Mouse (Mus musculus): Measurements from ENCODE around the gene Gm128.

Gene Gm128

DNA sequence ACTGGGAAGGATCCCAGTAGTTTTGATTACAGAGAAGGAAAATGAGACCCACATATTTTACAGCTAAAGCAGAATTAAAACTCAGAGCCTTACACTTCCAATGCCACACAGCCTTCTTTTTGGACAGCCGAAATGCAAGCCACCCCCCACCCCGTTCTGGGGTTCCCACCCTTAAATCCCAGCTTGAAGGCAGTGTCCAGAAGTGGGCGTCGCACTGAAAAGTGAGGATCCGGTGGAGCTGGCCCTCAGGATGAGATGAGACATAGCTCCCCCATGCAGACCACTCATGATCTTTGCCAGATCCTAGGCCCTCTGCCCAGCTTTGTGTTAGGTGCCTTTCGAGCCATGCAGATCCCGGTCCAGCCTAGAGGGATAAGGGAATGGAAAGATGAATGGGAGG is at the start of gene Gm128:
Gm128 (minus strand) TSS at position 101 of the 400 bp plus-strand sequence.
- WGBS, result 66% methylated on average over 7 of the region's 7 CpGs

DNA sequence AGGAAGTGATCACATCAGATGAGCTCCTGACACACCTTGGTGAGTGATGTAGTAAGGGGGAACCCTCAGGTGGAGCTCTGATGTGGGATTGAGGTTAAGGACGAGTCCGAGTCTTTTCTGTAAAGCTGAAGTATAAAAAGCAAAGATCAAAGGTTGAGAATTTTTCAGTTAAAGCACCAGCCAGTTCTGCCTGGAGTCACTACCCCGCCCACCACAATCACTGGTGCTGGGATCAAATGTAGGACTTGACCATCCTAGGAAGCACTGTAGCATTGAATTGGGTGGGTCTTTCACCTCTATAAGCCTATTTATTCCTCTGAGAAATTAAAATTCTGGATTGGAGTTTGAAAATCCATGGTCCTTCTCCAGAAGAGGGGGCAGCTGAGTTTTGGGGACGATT is 49.6 kb upstream of the Gm128 start:
- WGBS, result 78% methylated on average over 4 of the region's 4 CpGs

DNA sequence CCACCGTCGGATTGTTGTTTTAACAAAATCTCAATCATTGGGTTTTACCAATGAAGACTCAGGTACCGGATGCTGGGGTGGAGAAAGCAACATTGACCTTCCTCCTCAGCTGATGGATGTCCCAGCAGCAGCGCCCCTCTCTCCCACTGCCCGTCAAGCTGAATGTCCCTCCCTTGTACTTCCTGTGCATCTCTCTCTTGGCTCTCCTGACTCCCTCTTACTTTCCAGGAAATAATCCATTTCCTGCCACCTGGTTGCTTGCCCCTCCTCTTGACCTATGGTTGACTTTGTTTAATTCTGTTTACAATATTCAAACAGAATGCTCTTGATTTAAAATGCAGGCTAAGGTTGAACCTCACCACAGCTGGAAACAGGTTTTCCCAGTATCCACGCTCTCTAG is 48.8 kb upstream of the Gm128 start:
- 75% methylated on average over 6 of the region's 6 CpGs for WGBS

DNA sequence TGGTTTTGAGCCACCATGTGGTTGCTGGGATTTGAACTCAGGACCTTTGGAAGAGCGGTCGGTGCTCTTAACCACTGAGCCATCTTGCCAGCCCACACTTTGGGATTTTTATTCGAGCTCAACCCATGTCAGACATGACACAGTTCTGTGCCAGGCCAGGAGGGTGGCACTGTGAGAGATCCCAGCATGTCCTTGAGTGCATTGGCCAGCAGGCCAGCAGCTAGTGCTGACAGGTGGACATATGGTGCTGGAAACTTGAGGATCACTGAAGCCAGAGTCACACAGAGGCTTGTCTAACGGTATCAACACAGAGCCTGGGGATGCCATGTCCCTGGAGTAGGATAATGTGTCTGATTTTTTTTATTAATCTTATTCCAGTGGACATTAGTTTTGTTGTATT is 48.0 kb upstream of the Gm128 start:
- WGBS, result 90% methylated on average over 4 of the region's 4 CpGs

- WGBS, result 92% methylated on average over 3 of the region's 3 CpGs
Measured at GRCm38 (mm10) chr3:95287541-95287940, 46.1 kb upstream of the Gm128 start.

DNA sequence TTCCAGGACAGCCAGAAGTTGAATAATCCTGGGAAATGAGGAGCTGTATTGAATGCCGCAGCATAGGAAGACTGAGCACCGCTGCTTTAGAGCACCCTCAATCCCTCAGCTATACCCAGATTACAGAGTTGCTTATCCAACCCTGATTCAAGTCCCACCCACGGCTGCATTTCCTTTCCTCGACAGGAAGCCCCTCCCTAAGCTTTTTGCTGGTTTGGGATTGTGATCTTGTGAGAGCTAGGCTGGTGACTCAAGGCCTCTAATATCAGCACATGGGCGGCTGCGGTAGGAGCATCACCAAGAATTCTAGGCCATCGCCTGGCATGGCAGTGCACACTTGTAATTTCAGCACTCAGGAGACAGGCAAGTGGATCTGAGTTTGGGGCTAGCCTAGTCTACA is 45.1 kb upstream of the Gm128 start:
- WGBS, result 78% methylated on average over 7 of the region's 7 CpGs

DNA sequence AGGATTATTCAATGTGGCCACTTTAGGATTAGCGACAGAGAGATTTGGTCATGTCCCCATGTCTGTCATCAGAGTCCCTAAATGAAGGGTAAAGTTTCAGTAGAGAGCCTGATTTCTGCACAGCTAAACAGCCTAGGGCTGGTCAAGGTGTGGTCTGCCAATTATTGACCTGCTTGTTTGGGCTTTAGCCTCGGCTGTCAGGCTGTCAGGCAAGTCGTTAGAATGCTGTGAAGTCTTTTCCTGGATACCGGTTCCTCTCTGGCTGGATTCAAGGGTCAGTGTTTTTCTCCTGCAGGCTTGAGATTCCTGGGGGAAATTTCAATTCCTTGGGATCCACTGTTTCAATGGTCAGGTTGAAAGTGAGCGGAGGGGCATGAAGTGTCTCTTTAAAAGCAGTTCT is 44.6 kb upstream of the Gm128 start:
- 76% methylated on average over 5 of the region's 5 CpGs for WGBS

DNA sequence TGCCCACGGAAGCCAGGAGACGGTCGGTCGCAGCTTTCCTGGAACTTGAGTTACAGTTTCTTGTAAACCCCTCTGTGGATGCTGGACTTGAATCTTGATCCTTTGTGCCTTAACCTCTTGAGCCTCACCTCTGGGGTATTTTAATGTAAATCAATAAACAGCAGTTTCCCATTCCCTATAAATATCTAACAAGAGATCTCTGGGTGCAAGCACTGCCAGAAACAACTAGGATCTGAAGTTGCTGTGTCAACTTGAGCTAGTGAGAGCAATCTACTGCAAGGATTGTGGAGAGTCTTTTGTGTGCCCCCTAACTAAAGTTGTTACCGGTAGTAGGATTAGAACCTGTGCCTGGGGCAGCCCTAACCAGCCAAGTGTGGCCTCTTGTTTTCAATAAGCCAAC is 44.0 kb upstream of the Gm128 start:
- 87% methylated on average over 5 of the region's 5 CpGs for WGBS

DNA sequence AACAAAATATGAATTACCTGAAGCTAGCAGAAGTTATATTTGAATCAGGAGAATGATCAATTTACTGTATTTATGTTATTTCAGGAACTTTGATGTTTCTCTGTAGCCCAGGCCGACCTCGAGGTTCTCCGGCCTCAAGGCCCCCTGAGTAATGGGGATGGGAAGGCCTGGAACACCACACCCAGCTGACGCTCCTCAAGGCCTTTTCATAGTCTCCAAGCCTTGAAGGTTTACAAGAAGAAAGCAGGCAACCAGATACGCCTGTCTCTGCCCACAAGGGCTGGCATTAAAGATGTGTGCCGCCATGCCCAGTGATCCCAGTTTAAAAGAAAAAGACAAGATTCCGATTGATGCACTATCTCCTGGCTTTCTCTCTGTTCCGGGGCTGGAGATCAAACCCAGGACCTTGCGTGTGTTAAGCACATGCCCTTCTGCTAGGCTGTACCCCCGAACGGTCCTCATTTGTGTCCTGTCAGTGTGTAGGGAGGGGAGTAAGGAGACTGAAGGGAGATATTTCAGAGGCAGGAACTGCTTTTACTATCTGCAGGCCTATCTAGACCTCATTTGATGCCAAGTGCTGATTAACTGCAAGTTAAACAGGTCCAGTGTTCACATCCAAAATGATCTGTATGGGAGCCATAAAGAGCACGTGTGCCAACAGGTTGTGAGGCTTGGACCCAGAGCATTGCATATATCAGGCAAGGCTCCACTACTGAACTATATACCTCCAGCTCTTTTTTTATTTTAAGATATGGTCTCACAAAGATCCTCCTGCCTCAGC is 43.3 kb upstream of the Gm128 start:
- WGBS, result 82% methylated on average over 12 of the region's 12 CpGs

DNA sequence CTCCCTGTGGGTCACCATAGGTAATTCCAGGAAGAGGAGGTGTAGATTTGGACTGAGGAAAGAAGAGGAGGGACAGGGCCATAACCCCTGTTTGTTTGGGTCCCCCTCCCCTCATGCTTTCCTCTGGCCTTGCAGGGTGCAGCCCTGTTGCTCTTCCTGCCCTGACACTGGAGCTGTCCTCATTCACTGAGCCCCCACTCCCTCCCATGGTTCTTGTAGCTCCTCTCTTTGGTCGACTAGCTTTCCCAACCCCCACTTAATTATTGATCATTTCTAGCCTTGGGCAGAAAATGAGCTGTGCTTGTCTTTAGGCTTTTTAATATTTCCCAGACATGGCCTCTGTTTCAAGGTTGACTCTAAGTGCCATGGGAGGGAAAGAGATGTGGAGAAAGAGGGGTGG is 42.7 kb upstream of the Gm128 start:
- WGBS, result 21% methylated on average over 1 of the region's 1 CpGs

DNA sequence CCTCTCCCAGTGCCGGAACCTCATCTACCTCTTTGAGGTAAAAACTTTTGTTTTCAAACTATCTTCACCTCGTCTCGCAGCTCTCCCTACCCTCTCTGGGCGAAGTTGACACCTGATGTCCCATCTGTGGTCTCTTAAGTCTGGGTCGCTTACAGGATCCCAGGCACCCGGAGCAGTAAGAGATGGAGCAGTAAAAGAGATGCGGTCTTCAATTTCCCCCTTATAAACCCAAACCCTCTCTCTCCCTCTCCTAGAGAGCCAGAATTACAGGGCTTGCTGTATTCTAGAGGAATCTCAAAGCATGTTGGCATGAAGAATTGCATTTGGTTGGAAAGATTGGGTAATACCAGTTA is 42.2 kb upstream of the Gm128 start:
- WGBS, result 2% methylated on average over 7 of the region's 7 CpGs

- WGBS, result under 1% methylated on average over 51 of the region's 51 CpGs
Measured at GRCm38 (mm10) chr3:95282865-95283588, 41.6 kb upstream of the Gm128 start.

DNA sequence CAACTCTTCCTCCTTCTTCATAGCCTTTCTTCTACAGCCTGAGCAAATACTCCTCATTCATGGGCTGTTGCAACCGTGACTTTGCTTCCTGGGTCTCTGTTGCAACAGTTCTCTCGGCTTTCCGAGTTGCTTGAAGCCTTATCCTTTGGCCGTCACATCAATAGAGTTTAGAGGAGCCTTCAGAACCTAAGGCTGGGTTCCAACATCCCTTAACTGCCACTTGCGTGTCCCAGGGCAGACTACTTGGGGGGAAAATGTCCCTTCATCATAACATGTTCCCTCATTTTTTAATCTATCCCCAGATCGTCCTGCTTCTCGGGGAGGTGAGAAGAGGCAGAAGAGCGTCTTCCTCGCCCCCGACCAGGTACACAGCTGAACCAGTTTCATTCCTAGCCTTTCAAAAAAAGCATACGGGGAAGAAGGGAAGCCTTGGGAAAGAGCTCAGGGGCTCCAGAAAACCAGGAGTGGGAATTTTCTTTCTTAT is 41.0 kb upstream of the Gm128 start:
- WGBS, result under 1% methylated on average over 11 of the region's 11 CpGs

- under 1% methylated on average over 53 of the region's 53 CpGs for WGBS
Measured at GRCm38 (mm10) chr3:95281216-95282126, 40.1 kb upstream of the Gm128 start, which contains the start of the genes Mindy1 and Prune1. TSS of gene Mindy1 (plus strand) at chr3:95281345. TSS of gene Prune1 (minus strand) at chr3:95282076.

DNA sequence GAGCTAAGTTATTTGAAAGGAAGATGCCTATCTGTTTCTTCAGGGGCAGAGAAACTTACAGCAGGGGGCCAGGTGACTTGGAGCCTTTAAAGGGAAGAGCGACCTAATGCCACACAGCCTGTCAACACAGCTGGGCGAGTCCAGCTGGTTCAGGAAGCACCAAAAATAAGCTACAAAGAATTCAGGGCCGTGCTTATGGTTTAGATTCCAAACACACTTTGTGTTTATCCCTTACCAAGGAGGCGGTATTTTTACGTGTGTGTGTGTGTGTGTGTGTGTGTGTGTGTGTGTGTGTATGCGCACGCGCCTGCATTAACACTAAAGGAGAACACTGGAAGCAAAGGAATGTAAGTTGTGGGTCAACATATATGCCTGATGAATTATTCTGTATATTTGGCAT is 39.3 kb upstream of the Gm128 start:
- WGBS, result 14% methylated on average over 8 of the region's 8 CpGs

GRCm38 (mm10) chr3:95277149-95277551 is 35.8 kb upstream of the Gm128 start:
- WGBS, result 26% methylated on average over 1 of the region's 1 CpGs

DNA sequence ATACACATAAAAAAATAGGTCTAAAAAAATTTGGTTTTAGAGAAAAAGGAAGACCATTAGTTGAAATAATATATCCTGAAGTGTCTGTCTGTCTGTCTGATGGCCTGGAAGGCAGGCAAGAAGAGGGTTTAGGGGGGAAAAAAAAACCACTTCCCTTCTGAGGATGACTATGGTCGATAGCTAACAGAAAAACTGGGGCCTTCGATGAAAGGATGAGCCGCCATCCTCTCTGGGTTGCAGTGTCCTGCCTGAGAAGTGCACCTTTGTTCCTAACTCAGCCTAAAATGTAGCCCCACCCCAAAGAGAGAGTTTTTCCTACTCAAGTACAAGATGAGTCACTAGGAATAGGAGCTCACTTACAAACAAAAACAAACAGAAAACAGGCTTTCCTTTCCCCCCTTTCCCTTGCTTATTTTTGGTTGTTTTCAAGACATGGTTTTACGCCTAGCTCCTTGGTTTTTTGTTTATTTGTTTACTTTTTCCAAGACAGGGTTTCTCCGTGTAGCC is 35.1 kb upstream of the Gm128 start:
- WGBS, result 72% methylated on average over 5 of the region's 5 CpGs

DNA sequence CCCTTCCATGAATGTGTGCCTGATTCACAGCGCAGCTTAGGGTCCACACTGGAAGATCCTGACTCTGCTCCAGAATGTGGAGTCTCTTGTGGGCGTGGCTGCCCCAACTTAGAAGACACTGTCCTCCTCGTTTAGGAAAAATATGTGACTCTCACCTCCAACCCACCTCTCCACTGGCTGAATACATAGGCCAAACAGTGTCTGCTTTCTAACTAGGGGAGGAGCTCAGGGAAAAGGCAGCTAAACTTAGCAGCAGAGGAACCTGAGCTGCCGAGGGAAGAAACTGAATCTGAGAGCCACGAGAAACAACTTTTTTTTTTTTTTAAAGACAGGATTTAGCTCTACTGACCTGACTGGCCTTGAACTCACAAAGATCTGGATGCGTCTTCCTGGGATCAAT is 33.8 kb upstream of the Gm128 start:
- WGBS, result 60% methylated on average over 6 of the region's 6 CpGs

DNA sequence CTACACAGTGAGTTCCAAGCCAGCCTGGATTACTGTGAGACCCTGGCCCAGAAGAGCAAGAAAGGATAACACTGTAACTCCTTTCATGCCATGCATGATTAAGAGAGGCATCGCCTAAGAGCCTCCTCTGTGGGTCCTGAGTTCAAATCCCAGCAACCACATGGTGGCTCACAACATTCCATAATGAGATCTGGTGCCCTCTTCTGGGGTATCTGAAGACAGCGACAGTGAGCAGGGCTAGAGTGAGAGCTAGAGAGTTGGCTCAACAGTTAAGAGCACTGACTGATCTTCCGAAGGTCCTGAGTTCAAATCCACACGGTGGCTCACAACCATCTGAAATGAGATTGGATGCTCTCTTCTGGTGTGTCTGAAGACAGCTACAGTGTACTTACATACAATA is 33.1 kb upstream of the Gm128 start:
- 97% methylated on average over 4 of the region's 4 CpGs for WGBS

DNA sequence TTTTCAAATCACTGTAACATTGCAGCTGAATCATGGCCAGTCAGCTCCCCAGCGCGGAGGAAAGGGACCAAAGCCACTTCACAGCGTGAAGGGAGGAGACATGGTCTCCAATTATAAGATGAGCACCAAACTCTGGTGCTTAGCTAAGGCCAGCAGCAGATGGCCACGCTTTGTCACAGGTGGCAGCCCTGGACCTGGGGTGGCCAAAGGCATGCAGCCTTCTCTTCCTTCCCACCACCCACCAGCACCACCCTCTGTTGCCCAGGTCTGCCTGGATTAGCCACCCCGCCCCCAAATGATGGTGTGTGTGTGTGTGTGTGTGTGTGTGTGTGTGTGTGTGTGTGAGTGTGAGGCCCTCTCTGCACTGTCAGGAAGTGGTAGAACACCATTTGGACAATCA is 32.1 kb upstream of the Gm128 start:
- 86% methylated on average over 5 of the region's 5 CpGs for WGBS

DNA sequence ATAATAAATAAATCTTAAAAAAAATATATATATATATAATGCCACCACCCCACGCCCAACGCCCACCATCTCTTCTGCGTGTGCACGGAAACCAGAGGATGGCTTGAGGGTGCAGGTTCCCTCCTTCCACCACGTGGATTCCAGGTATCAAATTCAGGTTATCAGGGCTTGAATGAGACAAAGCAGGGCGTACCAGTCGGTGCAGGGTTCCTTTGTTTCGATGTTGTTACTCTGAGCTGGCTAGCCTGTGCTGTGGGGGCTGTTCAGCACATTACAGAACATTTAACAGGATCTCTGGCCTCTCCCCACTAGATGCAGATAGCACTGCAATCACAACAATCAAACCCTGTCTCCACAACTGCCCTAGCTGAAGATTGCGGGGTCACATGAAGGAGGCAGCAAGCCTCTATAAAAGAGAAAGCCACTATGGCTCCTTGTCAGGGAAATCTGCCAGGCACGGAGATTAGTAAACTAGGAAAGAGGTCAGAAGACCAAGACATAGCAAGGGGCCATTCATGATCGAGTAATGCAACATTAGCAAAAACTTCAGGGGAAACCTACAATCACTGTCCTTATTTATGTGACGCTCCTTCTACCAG is 29.5 kb upstream of the Gm128 start:
- WGBS, result 73% methylated on average over 12 of the region's 12 CpGs
